Mouse (Mus musculus) heart, embryonic 15.5 days (tissue): ENCODE results near the gene Zfp113. TPM values are rescaled to one million over a fixed set of nuclear protein-coding genes. Genes with fewer than 3 reads are reported as not detected.

Source experiments
- ATAC-seq: fragments of 200-750 bp; cut with Nextera tagmentation; replicated peaks from 2 replicates; pipeline ENCODE4 v1.8.0; 2017; ENCODE audit warnings: low read depth, moderate TSS enrichment; ENCODE audit not compliant: insufficient number of reproducible peaks, insufficient read depth, low FRiP score
- H3K27ac ChIP-seq: fragments of 300-500 bp; sonication (generic); 2 replicates; pipeline ENCODE4 v1.5.1; 2015; ENCODE audit warnings: mild to moderate bottlenecking, inconsistent platforms
- H3K27me3 ChIP-seq: fragments of 300-500 bp; sonication (generic); 2 replicates; pipeline ENCODE4 v1.6.1; 2015; ENCODE audit warnings: inconsistent platforms
- H3K36me3 ChIP-seq: fragments of 300-500 bp; sonication (generic); 2 replicates; pipeline ENCODE4 v1.6.1; 2015; ENCODE audit warnings: mild to moderate bottlenecking, inconsistent platforms
- H3K4me1 ChIP-seq: fragments of 300-500 bp; sonication (generic); replicated peaks from 2 replicates; pipeline ENCODE4 v1.6.1; 2015; ENCODE audit warnings: inconsistent platforms
- H3K4me2 ChIP-seq: fragments of 300-500 bp; sonication (generic); 2 replicates; pipeline ENCODE4 v1.6.1; 2015; ENCODE audit warnings: inconsistent platforms, mild to moderate bottlenecking, moderate library complexity
- H3K4me3 ChIP-seq: fragments of 300-500 bp; sonication (generic); 2 replicates; pipeline ENCODE4 v1.5.1; 2015; ENCODE audit warnings: mild to moderate bottlenecking, inconsistent platforms
- H3K9ac ChIP-seq: fragments of 300-500 bp; sonication (generic); 2 replicates; pipeline ENCODE4 v1.6.1; 2015; ENCODE audit warnings: mild to moderate bottlenecking, inconsistent platforms
- H3K9me3 ChIP-seq: fragments of 300-500 bp; sonication (generic); replicated peaks from 2 replicates; pipeline ENCODE4 v1.6.1; 2016; ENCODE audit warnings: inconsistent platforms
- WGBS: fragments of 180-500 bp; shearing (Covaris S2); methylation state at CpG from one replicate; pipeline ENCODE4 v1.1.7; 2015; ENCODE audit warnings: mixed read lengths; 5-methylcytosine and 5-hydroxymethylcytosine counted together
- polyA plus RNA-seq: library from polyadenylated mRNA; unstranded; fragments of >200 nt; fragmentation: Nextera tagmentation; extraction: Ambion mirVana; gene quantifications from 2 replicates; pipeline ENCODE4 v1.2.1, GENCODE M21; 2015

The Zfp113 gene
- polyA plus RNA-seq, 1 experiment from 2014 or later: 10.5 TPM

- Histone ChIP-seq H3K4me1 (peaks cover 18% of the 10 kb centered on the region), H3K9ac (peak within 1 kb of the TSS; percentile 65), H3K36me3 (peaks cover 55% of the 10 kb centered on the region), H3K27ac (peak within 1 kb of the TSS; percentile 92), H3K4me3 (peak within 1 kb of the TSS; percentile 66), H3K9me3 (no peaks in the 10 kb centered on the region), H3K27me3 (no peaks in the 10 kb centered on the region), H3K4me2 (peak within 1 kb of the TSS; percentile 88)
- peak; percentile 92 for ATAC-seq
- under 1% methylated on average over 54 of the region's 54 CpGs for WGBS
Observed at GRCm38 (mm10) chr5:138171695-138172491, 16.3 kb upstream of the Zfp113 start, which contains the start of the genes Ap4m1 and Mcm7. Gene Ap4m1 (plus strand): TSS chr5:138172002. Gene Mcm7 (minus strand): TSS chr5:138172422.

- Histone ChIP-seq H3K9ac (peak overlapping the region; percentile 65), H3K36me3 (peaks cover 57% of the 10 kb centered on the region), H3K9me3 (no peaks in the 10 kb centered on the region), H3K27ac (peak overlapping the region; percentile 92), H3K4me1 (peaks cover 18% of the 10 kb centered on the region), H3K27me3 (no peaks in the 10 kb centered on the region), H3K4me3 (peak overlapping the region; percentile 66), H3K4me2 (peak overlapping the region; percentile 88)
- ATAC-seq: peak; percentile 86
- WGBS: under 1% methylated on average over 47 of the region's 47 CpGs
Observed at GRCm38 (mm10) chr5:138170936-138171561, 15.5 kb upstream of the Zfp113 start.

- peaks cover 69% of the 10 kb centered on the region for H3K36me3 ChIP-seq
- H3K27me3 ChIP-seq: no peaks in the 10 kb centered on the region
- 72% methylated on average over 8 of the region's 8 CpGs for WGBS
- H3K4me3 ChIP-seq: no peak overlapping the region
- H3K9ac ChIP-seq: no peak overlapping the region
- no peak overlapping the region for H3K27ac ChIP-seq
- H3K4me1 ChIP-seq: peaks cover 16% of the 10 kb centered on the region
- ATAC-seq: no peak
- H3K9me3 ChIP-seq: no peaks in the 10 kb centered on the region
- no peak overlapping the region for H3K4me2 ChIP-seq
Observed at GRCm38 (mm10) chr5:138165594-138165993, 10.1 kb upstream of the Zfp113 start.

- H3K36me3 ChIP-seq: peaks cover 58% of the 10 kb centered on the region
- no peak for ATAC-seq
- H3K27me3 ChIP-seq: no peaks in the 10 kb centered on the region
- no peak overlapping the region for H3K27ac ChIP-seq
- H3K4me3 ChIP-seq: no peak overlapping the region
- H3K4me1 ChIP-seq: peaks cover 10% of the 10 kb centered on the region
- 73% methylated on average over 10 of the region's 10 CpGs for WGBS
- no peaks in the 10 kb centered on the region for H3K9me3 ChIP-seq
- H3K4me2 ChIP-seq: no peak overlapping the region
- H3K9ac ChIP-seq: no peak overlapping the region; the same call in 1 of the 2 replicates
Observed at GRCm38 (mm10) chr5:138163610-138164009, 8.1 kb upstream of the Zfp113 start.

GRCm38 (mm10) chr5:138163046-138163445, 7.5 kb upstream of the Zfp113 start:
- 73% methylated on average over 6 of the region's 6 CpGs for WGBS
- ATAC-seq: no peak
- H3K4me2 ChIP-seq: no peak overlapping the region
- H3K36me3 ChIP-seq: peaks cover 52% of the 10 kb centered on the region
- no peaks in the 10 kb centered on the region for H3K9me3 ChIP-seq
- no peak overlapping the region for H3K27ac ChIP-seq
- H3K4me1 ChIP-seq: peaks cover 10% of the 10 kb centered on the region
- no peak overlapping the region for H3K4me3 ChIP-seq
- no peaks in the 10 kb centered on the region for H3K27me3 ChIP-seq
- H3K9ac ChIP-seq: no peak overlapping the region

GRCm38 (mm10) chr5:138160842-138161665, 5.5 kb upstream of the Zfp113 start, which contains the start of gene Cops6:
Gene Cops6 (plus strand): TSS chr5:138161071.
- ATAC-seq: peak; percentile 95
- under 1% methylated on average over 42 of the region's 42 CpGs for WGBS
- peak within 1 kb of the TSS; percentile 75 for H3K27ac ChIP-seq
- peak within 1 kb of the TSS; percentile 86 for H3K4me3 ChIP-seq
- no peaks in the 10 kb centered on the region for H3K9me3 ChIP-seq
- H3K4me2 ChIP-seq: peak within 1 kb of the TSS; percentile 77
- H3K9ac ChIP-seq: peak within 1 kb of the TSS; percentile 85
- H3K36me3 ChIP-seq: peaks cover 33% of the 10 kb centered on the region
- peaks cover 10% of the 10 kb centered on the region for H3K4me1 ChIP-seq
- H3K27me3 ChIP-seq: no peaks in the 10 kb centered on the region

- Histone ChIP-seq H3K27me3 (no peaks in the 10 kb centered on the region), H3K4me1 (peaks cover 12% of the 10 kb centered on the region), H3K27ac (peak overlapping the region; percentile 60), H3K9me3 (no peaks in the 10 kb centered on the region), H3K9ac (peak overlapping the region; percentile 85; the same call in 1 of the 2 replicates), H3K4me3 (peak overlapping the region; percentile 86), H3K36me3 (peaks cover 25% of the 10 kb centered on the region), H3K4me2 (peak overlapping the region; percentile 77)
- ATAC-seq: no peak
- 64% methylated on average over 7 of the region's 7 CpGs for WGBS
Observed at GRCm38 (mm10) chr5:138160224-138160762, 4.7 kb upstream of the Zfp113 start.

DNA sequence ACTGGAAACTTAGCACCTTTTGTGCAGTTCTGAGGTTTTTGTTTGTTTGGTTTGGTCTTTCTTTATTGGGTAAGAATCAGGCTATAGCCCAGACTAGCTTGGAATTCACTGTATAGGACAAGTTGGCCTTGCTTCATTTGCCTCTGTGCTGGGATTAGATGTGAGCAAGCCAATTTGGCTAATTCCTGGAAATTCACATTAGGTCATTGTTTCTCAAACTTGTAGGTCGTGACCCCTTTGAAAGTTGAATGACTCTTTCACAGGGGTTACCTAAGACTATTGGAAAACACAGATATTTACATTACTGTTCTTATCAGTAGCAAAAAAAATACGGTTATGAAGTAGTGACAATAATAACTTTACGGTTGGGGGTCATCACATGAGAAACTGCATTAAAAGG, 1.2 kb downstream of the Zfp113 start:
- WGBS: 75% methylated on average over 3 of the region's 3 CpGs
- ATAC-seq: no peak
- H3K4me1 ChIP-seq: peaks cover 2% of the 10 kb centered on the region; the same call in 1 of the 2 replicates

GRCm38 (mm10) chr5:138138585-138138984, 17.0 kb downstream of the Zfp113 start:
- no peaks in the 10 kb centered on the region for H3K4me1 ChIP-seq
- 56% methylated on average over 4 of the region's 4 CpGs for WGBS
- no peaks in the 10 kb centered on the region for H3K27me3 ChIP-seq
- no peaks in the 10 kb centered on the region for H3K9me3 ChIP-seq
- ATAC-seq: no peak
- H3K9ac ChIP-seq: no peak overlapping the region
- no peak overlapping the region for H3K27ac ChIP-seq
- no peak overlapping the region for H3K4me3 ChIP-seq
- H3K4me2 ChIP-seq: no peak overlapping the region
- H3K36me3 ChIP-seq: peaks cover 29% of the 10 kb centered on the region

More for the DNA sequence above, 1.2 kb downstream of the Zfp113 start:
- Histone ChIP-seq H3K4me3 (peak overlapping the region; percentile 78), H3K27me3 (no peaks in the 10 kb centered on the region), H3K9ac (peak overlapping the region; percentile 69; the same call in 1 of the 2 replicates), H3K9me3 (no peaks in the 10 kb centered on the region), H3K4me2 (peak overlapping the region; percentile 68), H3K36me3 (peaks cover 27% of the 10 kb centered on the region), H3K27ac (no peak overlapping the region)

DNA sequence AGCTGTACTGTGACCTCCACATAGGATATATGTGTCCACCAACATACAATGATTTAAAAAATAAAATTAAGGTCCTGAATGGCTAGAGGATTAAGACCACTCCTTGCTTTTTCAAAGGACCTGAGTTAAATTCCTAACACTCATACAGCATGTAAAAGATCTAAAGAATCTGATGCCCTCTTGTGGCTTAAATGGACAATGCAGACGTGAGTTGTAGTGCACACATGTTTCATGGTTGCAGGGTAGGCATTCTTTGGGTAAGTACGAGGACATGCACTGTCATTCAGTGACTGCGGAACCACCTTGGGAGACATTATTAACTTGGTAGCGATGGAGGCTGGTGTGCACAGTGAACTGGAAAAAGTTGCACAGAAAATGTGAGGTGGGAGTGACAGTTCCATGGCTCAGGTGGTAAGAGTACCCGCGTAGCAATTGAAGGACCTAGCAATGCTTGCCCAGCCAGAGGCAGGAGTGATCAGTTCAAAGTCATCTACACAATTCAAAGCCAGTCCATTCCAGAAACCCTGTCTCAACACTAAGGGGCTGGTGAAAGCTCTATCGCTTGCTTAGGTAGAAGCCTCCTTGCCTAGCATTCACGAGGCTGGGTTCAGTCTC, 17.5 kb downstream of the Zfp113 start:
- Histone ChIP-seq H3K27ac (no peak overlapping the region), H3K36me3 (peaks cover 32% of the 10 kb centered on the region), H3K4me3 (no peak overlapping the region), H3K4me2 (no peak overlapping the region), H3K9me3 (no peaks in the 10 kb centered on the region), H3K27me3 (no peaks in the 10 kb centered on the region), H3K9ac (no peak overlapping the region), H3K4me1 (no peaks in the 10 kb centered on the region)
- no peak for ATAC-seq
- 56% methylated on average over 8 of the region's 8 CpGs for WGBS
